Mouse (Mus musculus): Measurements from ENCODE around the gene Vmn2r82. TPM values are rescaled to one million over a fixed set of nuclear protein-coding genes. Genes with fewer than 3 reads are reported as not detected.

Vmn2r82 gene
- polyA plus RNA-seq, 1 experiment from 2014 or later, result not detected

Other genes starting within 250 kb of the Vmn2r82 start
- not detected in 2 replicates for gene Vmn2r80, start 207.8 kb upstream of the Vmn2r82 start, polyA plus RNA-seq (2014; fragmentation: Nextera tagmentation; extraction: Ambion mirVana)
- gene Vmn2r81, start 108.8 kb upstream of the Vmn2r82 start, polyA plus RNA-seq (2014; fragmentation: Nextera tagmentation; extraction: Ambion mirVana), result not detected in 2 replicates
- not detected in 2 replicates for gene Vmn2r83, start 112.2 kb downstream of the Vmn2r82 start, polyA plus RNA-seq (2014; fragmentation: Nextera tagmentation; extraction: Ambion mirVana)
- 18.1 and 19.9 TPM in 2 replicates for gene Plpp2, start 177.3 kb downstream of the Vmn2r82 start, polyA plus RNA-seq (2014; fragmentation: Nextera tagmentation; extraction: Ambion mirVana)
- gene Mier2, start 198.7 kb downstream of the Vmn2r82 start, polyA plus RNA-seq (2014; fragmentation: Nextera tagmentation; extraction: Ambion mirVana), result 44.6 and 50.9 TPM in 2 replicates
- not detected in 2 replicates for gene Theg, start 230.8 kb downstream of the Vmn2r82 start, polyA plus RNA-seq (2014; fragmentation: Nextera tagmentation; extraction: Ambion mirVana)

All from embryonic facial prominence, embryonic 14.5 days (tissue).